8 mouse cellular contexts compared by ENCODE assay signal in the genomic region with DNA sequence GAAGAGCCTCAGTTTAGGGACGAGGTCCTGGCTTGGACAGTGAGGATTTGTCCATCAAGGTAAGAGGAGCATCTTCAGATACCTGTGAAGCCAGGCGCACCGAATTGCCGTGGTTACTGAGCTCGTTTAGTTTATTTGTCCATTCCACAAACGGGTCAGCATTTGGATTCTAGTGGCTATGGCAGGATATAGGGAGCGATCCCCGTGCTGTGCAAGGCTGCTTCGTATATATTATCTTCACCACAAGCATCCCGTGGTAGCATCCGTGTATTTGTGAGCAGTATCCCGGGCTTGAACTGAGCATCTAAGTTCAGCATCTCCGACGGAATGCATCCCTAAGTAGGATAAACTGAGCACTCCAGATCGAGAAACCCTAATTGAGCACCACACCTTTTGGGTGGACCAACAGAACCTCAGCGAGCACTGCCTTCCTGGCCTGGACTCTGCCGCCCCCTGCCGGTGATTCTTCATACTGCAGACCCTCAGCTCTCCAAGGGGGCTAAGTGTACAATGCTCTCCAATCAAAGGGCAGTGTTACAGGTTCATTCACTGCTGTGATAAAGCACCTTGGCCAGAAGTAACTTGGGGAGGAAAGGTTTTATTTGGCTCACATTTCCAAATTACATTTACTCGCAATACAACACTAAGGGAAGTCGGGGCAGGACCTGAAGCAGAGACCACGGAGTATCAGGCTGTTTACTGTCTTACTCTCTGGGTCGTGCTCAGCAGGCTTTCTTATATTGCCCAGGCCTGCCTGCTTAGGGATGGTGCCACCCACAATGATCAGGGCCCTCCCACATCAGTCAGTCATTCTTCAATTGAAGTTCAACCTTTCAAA.
A peak's percentile ranks its signal among the peaks of the same experiment; 100 is the strongest.
DNase-seq lines count a peak whose midpoint lies in the region; ATAC-seq lines count a peak whose summit lies in the region.

No protein-coding gene starts in this region.

- no peaks in the 10 kb centered on the region for H3K36me3 ChIP-seq in forebrain, embryonic 16.5 days (ENCODE audit: control insufficient read depth, insufficient read depth)
- no peaks in the 10 kb centered on the region for H3K36me3 ChIP-seq in hindbrain, embryonic 10.5 days

- no peak overlapping the region for H3K9ac ChIP-seq in forebrain, embryonic 16.5 days (replicated peaks; ENCODE audit: low read depth, low read length)

- no peak overlapping the region for H3K27ac ChIP-seq in forebrain, embryonic 16.5 days (ENCODE audit: low read length)
- no peak overlapping the region for H3K27ac ChIP-seq in hindbrain, embryonic 10.5 days

- peak; percentile 28 for DNase-seq in MN1 (ENCODE audit: low spot score)
- DNase-seq in cerebellum, adult 11-12 months: peak; percentile 71
- peak; percentile 78 for DNase-seq in hindbrain, embryonic 10.5 days (ENCODE audit: low spot score)
- peak; percentile 62 to 84 for DNase-seq in layer of hippocampus, adult 18-20 months (ENCODE audit: low spot score in 2 of 2)
- DNase-seq in lung, postnatal 14 days: peak; percentile 81
- DNase-seq in retina, adult 2 months (ENCODE audit: low read depth, low spot score): peak; percentile 16
- DNase-seq in thymus, postnatal 14 days: peak; percentile 84

- 54% methylated on average over 22 of the region's 22 CpGs for WGBS in forebrain, embryonic 16.5 days
- WGBS in hindbrain, embryonic 10.5 days: 53% methylated on average over 22 of the region's 22 CpGs

- no peak overlapping the region for H3K4me2 ChIP-seq in forebrain, embryonic 16.5 days (ENCODE audit: low read length)

- H3K27me3 ChIP-seq in forebrain, embryonic 16.5 days (replicated peaks; ENCODE audit: control insufficient read depth, insufficient read depth, low read length): no peaks in the 10 kb centered on the region
- no peaks in the 10 kb centered on the region for H3K27me3 ChIP-seq in hindbrain, embryonic 10.5 days (ENCODE audit: insufficient read depth, poor library complexity, severe bottlenecking)

- peak; percentile 63 for ATAC-seq in forebrain, embryonic 16.5 days

- H3K4me1 ChIP-seq in forebrain, embryonic 16.5 days (replicated peaks; ENCODE audit: control insufficient read depth, insufficient read depth, low read length): no peaks in the 10 kb centered on the region
- H3K4me1 ChIP-seq in hindbrain, embryonic 10.5 days (replicated peaks): 0 out of 2 replicates have a peak, but pooled peaks cover 4% of the 10 kb centered on the region

- no peak overlapping the region for H3K4me3 ChIP-seq in forebrain, embryonic 16.5 days (replicated peaks; ENCODE audit: low read length)
- H3K4me3 ChIP-seq in hindbrain, embryonic 10.5 days: no peak overlapping the region

- H3K9me3 ChIP-seq in forebrain, embryonic 16.5 days (ENCODE audit: control insufficient read depth, low read length): no peaks in the 10 kb centered on the region
- H3K9me3 ChIP-seq in hindbrain, embryonic 10.5 days: no peaks in the 10 kb centered on the region

Comparison
In these comparisons a context has a peak if more than half of its experiments do, and no peak if none do; other contexts are left out.
1. DNase-seq: peak in every context shown above with its lines; median percentile 84 in thymus, postnatal 14 days; 81 in lung, postnatal 14 days; 78 in hindbrain, embryonic 10.5 days; 73 in layer of hippocampus, adult 18-20 months; 71 in cerebellum, adult 11-12 months; 28 in MN1; 16 in retina, adult 2 months.